Mouse (Mus musculus) thymus, adult 2 months (tissue): Measurements from ENCODE around the gene Klrd1.

ENCODE experiments used
- CTCF ChIP-seq: fragments of 200-500 bp; IDR thresholded peaks from 2 replicates; pipeline ENCODE4 v1.5.1; 2012; ENCODE audit warnings: mild to moderate bottlenecking, control low read depth, low read length, moderate library complexity, borderline replicate concordance; ENCODE audit not compliant: control insufficient read depth, poor library complexity, insufficient read depth; ENCODE audit errors: extremely low read depth
- POLR2A ChIP-seq: fragments of 200-500 bp; IDR thresholded peaks from 2 replicates; pipeline ENCODE4 v1.6.1; 2012; ENCODE audit warnings: mild to moderate bottlenecking, low read length, control low read depth, moderate library complexity; ENCODE audit not compliant: control insufficient read depth, poor library complexity, insufficient read depth; ENCODE audit errors: extremely low read depth

GRCm38 (mm10) chr6:129547277-129547676, 44.3 kb upstream of the Klrd1 start:
- TF ChIP-seq CTCF (no peak), POLR2A (no peak)
